Mouse (Mus musculus) kidney, adult 2 months (tissue): ENCODE measurements around the gene Lrrc32. TPM values are rescaled to one million over a fixed set of nuclear protein-coding genes. Genes with fewer than 3 reads are reported as not detected.
A peak's percentile ranks its signal among the peaks of the same experiment; 100 is the strongest.

Experiments used
- DNase-seq: peaks from one replicate; pipeline ENCODE4 v3.0.0; 2021
- H3K27ac ChIP-seq: fragments of 200-500 bp; 2 replicates; pipeline ENCODE4 v1.5.1; 2012; ENCODE audit warnings: low read depth, low read length, control low read depth, inconsistent platforms; ENCODE audit not compliant: insufficient read depth
- H3K27me3 ChIP-seq: fragments of 200-500 bp; replicated peaks from 2 replicates; pipeline ENCODE4 v1.6.1; 2012; ENCODE audit warnings: mild to moderate bottlenecking, moderate library complexity, low read length, inconsistent platforms; ENCODE audit not compliant: control insufficient read depth, insufficient read depth
- H3K36me3 ChIP-seq: fragments of 200-500 bp; 2 replicates; pipeline ENCODE4 v1.6.1; 2012; ENCODE audit warnings: mild to moderate bottlenecking, moderate library complexity, low read length, inconsistent platforms; ENCODE audit not compliant: control insufficient read depth, insufficient read depth
- H3K4me1 ChIP-seq: fragments of 200-500 bp; 2 replicates; pipeline ENCODE4 v1.6.1; 2011; ENCODE audit warnings: low read length; ENCODE audit not compliant: control insufficient read depth, insufficient read depth
- H3K4me3 ChIP-seq: fragments of 200-500 bp; 2 replicates; pipeline ENCODE4 v1.5.1; 2011; ENCODE audit warnings: mild to moderate bottlenecking, low read depth, low read length, control low read depth; ENCODE audit not compliant: insufficient read depth
- CTCF ChIP-seq: fragments of 200-500 bp; conservative IDR thresholded peaks from 2 replicates; pipeline ENCODE4 v1.5.1; 2011; ENCODE audit warnings: low read depth, mild to moderate bottlenecking, control low read depth, low read length, moderate library complexity, mixed read lengths; ENCODE audit not compliant: insufficient read depth, insufficient read length
- POLR2A ChIP-seq: fragments of 200-500 bp; IDR thresholded peaks from one replicate; pipeline ENCODE4 v1.6.1; 2011; ENCODE audit warnings: low read depth, low read length, control low read depth
- WGBS: fragments of 180-500 bp; shearing (Covaris S2); methylation state at CpG from one replicate; pipeline ENCODE4 v1.1.7; 2018; 5-methylcytosine and 5-hydroxymethylcytosine counted together
- polyA plus RNA-seq: library from polyadenylated mRNA; depleted of rRNA; stranded (reverse); fragments of >200 nt; gene quantifications from 2 replicates; pipeline ENCODE4 v1.2.3, GENCODE M21; 2012

The Lrrc32 gene
- polyA plus RNA-seq, 1 experiment, result 22.1 TPM

- no peaks in the 10 kb centered on the region for H3K27me3 ChIP-seq
- WGBS, result 44% methylated on average over 5 of the region's 5 CpGs
- no peak overlapping the region for H3K4me3 ChIP-seq
- peaks cover 15% of the 10 kb centered on the region for H3K4me1 ChIP-seq
- TF ChIP-seq POLR2A (no peak), CTCF (no peak)
- no peaks in the 10 kb centered on the region for H3K36me3 ChIP-seq
- DNase-seq, result peak; percentile 65
- H3K27ac ChIP-seq, result no peak overlapping the region
Measured at GRCm38 (mm10) chr7:98541564-98541963, 52.5 kb downstream of the Lrrc32 start.

GRCm38 (mm10) chr7:98542267-98542666 is 53.2 kb downstream of the Lrrc32 start:
- H3K36me3 ChIP-seq, result no peaks in the 10 kb centered on the region
- TF ChIP-seq POLR2A (no peak), CTCF (no peak)
- WGBS, result 65% methylated on average over 3 of the region's 3 CpGs
- H3K4me3 ChIP-seq, result no peak overlapping the region
- peaks cover 15% of the 10 kb centered on the region for H3K4me1 ChIP-seq
- H3K27ac ChIP-seq, result peak overlapping the region; percentile 11; the same call in 1 of the 2 replicates
- DNase-seq, result no peak
- no peaks in the 10 kb centered on the region for H3K27me3 ChIP-seq

GRCm38 (mm10) chr7:98542731-98543142 is 53.7 kb downstream of the Lrrc32 start:
- DNase-seq, result peak; percentile 81
- no peak overlapping the region; the same call in 1 of the 2 replicates for H3K27ac ChIP-seq
- TF ChIP-seq POLR2A, result no peak
- TF ChIP-seq CTCF, result no peak

GRCm38 (mm10) chr7:98543853-98544370 is 54.8 kb downstream of the Lrrc32 start:
- WGBS, result 74% methylated on average over 11 of the region's 11 CpGs
- peaks cover 15% of the 10 kb centered on the region for H3K4me1 ChIP-seq
- no peak for DNase-seq
- no peak for TF ChIP-seq CTCF
- no peak for TF ChIP-seq POLR2A
- H3K27me3 ChIP-seq, result no peaks in the 10 kb centered on the region
- no peak overlapping the region for H3K4me3 ChIP-seq
- no peak overlapping the region for H3K27ac ChIP-seq
- no peaks in the 10 kb centered on the region for H3K36me3 ChIP-seq

More at GRCm38 (mm10) chr7:98542731-98543142, 53.7 kb downstream of the Lrrc32 start:
- Histone ChIP-seq H3K4me3 (no peak overlapping the region), H3K4me1 (peaks cover 15% of the 10 kb centered on the region), H3K27me3 (no peaks in the 10 kb centered on the region), H3K36me3 (no peaks in the 10 kb centered on the region)
- WGBS, result 71% methylated on average over 6 of the region's 6 CpGs

- DNase-seq, result no peak
- Histone ChIP-seq H3K4me1 (peaks cover 15% of the 10 kb centered on the region), H3K36me3 (no peaks in the 10 kb centered on the region), H3K4me3 (no peak overlapping the region), H3K27ac (no peak overlapping the region), H3K27me3 (no peaks in the 10 kb centered on the region)
- WGBS, result 69% methylated on average over 3 of the region's 3 CpGs
- TF ChIP-seq CTCF (no peak), POLR2A (no peak)
Measured at GRCm38 (mm10) chr7:98544556-98544955, 55.5 kb downstream of the Lrrc32 start.

- no peak overlapping the region for H3K27ac ChIP-seq
- H3K4me3 ChIP-seq, result no peak overlapping the region
- WGBS, result 48% methylated on average over 3 of the region's 3 CpGs
- DNase-seq, result peak; percentile 20
- no peaks in the 10 kb centered on the region for H3K27me3 ChIP-seq
- H3K4me1 ChIP-seq, result no peaks in the 10 kb centered on the region
- no peaks in the 10 kb centered on the region for H3K36me3 ChIP-seq
- TF ChIP-seq POLR2A, result no peak
- TF ChIP-seq CTCF, result no peak
Measured at GRCm38 (mm10) chr7:98548839-98549238, 59.8 kb downstream of the Lrrc32 start.

- Histone ChIP-seq H3K36me3 (no peaks in the 10 kb centered on the region), H3K27me3 (no peaks in the 10 kb centered on the region), H3K4me3 (no peak overlapping the region), H3K27ac (peak overlapping the region; percentile 6; the same call in 1 of the 2 replicates), H3K4me1 (no peaks in the 10 kb centered on the region)
- peak; percentile 32 for DNase-seq
- WGBS, result 42% methylated on average over 2 of the region's 2 CpGs
- no peak for TF ChIP-seq POLR2A
- TF ChIP-seq CTCF, result no peak
Measured at GRCm38 (mm10) chr7:98550596-98550995, 61.5 kb downstream of the Lrrc32 start.
